Mouse (Mus musculus): ENCODE measurements around the gene Acer1.

Acer1 gene

GRCm38 (mm10) chr17:56989467-56990114, 7.7 kb upstream of the Acer1 start:
- no peak for DNase-seq (ENCODE audit: low read depth, low spot score)

GRCm38 (mm10) chr17:56988921-56989430, 7.0 kb upstream of the Acer1 start:
- no peak for DNase-seq (ENCODE audit: low read depth, low spot score)

GRCm38 (mm10) chr17:56988441-56988840, 6.5 kb upstream of the Acer1 start:
- DNase-seq (ENCODE audit: low read depth, low spot score) = no peak

GRCm38 (mm10) chr17:56986105-56986805, 4.3 kb upstream of the Acer1 start:
- no peak for DNase-seq (ENCODE audit: low read depth, low spot score)

GRCm38 (mm10) chr17:56985656-56986055, 3.7 kb upstream of the Acer1 start:
- DNase-seq (ENCODE audit: low read depth, low spot score) = no peak

- no peak for DNase-seq (ENCODE audit: low read depth, low spot score)
Measured at GRCm38 (mm10) chr17:56984886-56985285, 3.0 kb upstream of the Acer1 start.

- no peak for DNase-seq (ENCODE audit: low read depth, low spot score)
Measured at GRCm38 (mm10) chr17:56981049-56981448, 877 bp downstream of the Acer1 start.

GRCm38 (mm10) chr17:56979524-56979923, 2.4 kb downstream of the Acer1 start:
- no peak for DNase-seq (ENCODE audit: low read depth, low spot score)

GRCm38 (mm10) chr17:56976531-56977390, 5.2 kb downstream of the Acer1 start:
- no peak for DNase-seq (ENCODE audit: low read depth, low spot score)

GRCm38 (mm10) chr17:56975391-56975790, 6.5 kb downstream of the Acer1 start:
- no peak for DNase-seq (ENCODE audit: low read depth, low spot score)

- no peak for DNase-seq (ENCODE audit: low read depth, low spot score)
Measured at GRCm38 (mm10) chr17:56974708-56975240, 7.2 kb downstream of the Acer1 start.

GRCm38 (mm10) chr17:56973956-56974707, 7.8 kb downstream of the Acer1 start:
- DNase-seq (ENCODE audit: low read depth, low spot score) = no peak

GRCm38 (mm10) chr17:56970081-56970480, 11.8 kb downstream of the Acer1 start:
- DNase-seq (ENCODE audit: low read depth, low spot score) = no peak

- no peak for DNase-seq (ENCODE audit: low read depth, low spot score)
Measured at GRCm38 (mm10) chr17:56969321-56969720, 12.6 kb downstream of the Acer1 start.

- no peak for DNase-seq (ENCODE audit: low read depth, low spot score)
Measured at GRCm38 (mm10) chr17:56963646-56964045, 18.3 kb downstream of the Acer1 start.

GRCm38 (mm10) chr17:56962642-56963405, 19.1 kb downstream of the Acer1 start:
- DNase-seq (ENCODE audit: low read depth, low spot score) = no peak

GRCm38 (mm10) chr17:56961880-56962279, 20.0 kb downstream of the Acer1 start:
- DNase-seq (ENCODE audit: low read depth, low spot score) = no peak

GRCm38 (mm10) chr17:56958667-56959066, 23.3 kb downstream of the Acer1 start:
- no peak for DNase-seq (ENCODE audit: low read depth, low spot score)

GRCm38 (mm10) chr17:56957763-56958429, 24.0 kb downstream of the Acer1 start:
- no peak for DNase-seq (ENCODE audit: low read depth, low spot score)

- no peak for DNase-seq (ENCODE audit: low read depth, low spot score)
Measured at GRCm38 (mm10) chr17:56954871-56955270, 27.1 kb downstream of the Acer1 start.
